Mouse (Mus musculus): Measurements from ENCODE around the gene Slc35b4.

- TF ChIP-seq CTCF (IDR thresholded peaks at IDR 0.05; ENCODE audit: borderline replicate concordance, control insufficient read depth, extremely low read depth, insufficient read depth, low read length, poor library complexity) (no peak), POLR2A (IDR thresholded peaks at IDR 0.05; ENCODE audit: control insufficient read depth, extremely low read depth, insufficient read depth, low read length, poor library complexity) (no peak)
Observed at GRCm38 (mm10) chr6:34216450-34217319, 39.8 kb upstream of the Slc35b4 start.
